Mouse (Mus musculus) thymus, postnatal 36 days (tissue): ENCODE measurements around the gene Capzb.
A peak's percentile ranks its signal among the peaks of the same experiment; 100 is the strongest.

Experiments
- DNase-seq, 2 experiments: peaks; one replicate each; pipeline ENCODE4 v3.0.0; 2022; ENCODE audit warnings: mixed read lengths in 2 of 2

Capzb gene

GRCm38 (mm10) chr4:139192499-139193175 lies at the start of gene Capzb:
Capzb (plus strand) TSS chr4:139192899.
- DNase-seq: peak; percentile 95 to 96

GRCm38 (mm10) chr4:139142985-139143384 lies 49.7 kb upstream of the Capzb start:
- DNase-seq: no peak

GRCm38 (mm10) chr4:139144577-139144976 lies 48.1 kb upstream of the Capzb start:
- DNase-seq: no peak

GRCm38 (mm10) chr4:139145156-139145555 lies 47.5 kb upstream of the Capzb start:
- DNase-seq: no peak

- no peak for DNase-seq
These were observed 45.9 kb upstream of the Capzb start for GRCm38 (mm10) chr4:139146760-139147159.

GRCm38 (mm10) chr4:139151370-139151769 lies 41.3 kb upstream of the Capzb start:
- DNase-seq: no peak

- DNase-seq: no peak
These were observed 38.0 kb upstream of the Capzb start for GRCm38 (mm10) chr4:139154576-139155307.

GRCm38 (mm10) chr4:139156538-139156937 lies 36.2 kb upstream of the Capzb start:
- DNase-seq: no peak

GRCm38 (mm10) chr4:139158350-139158749 lies 34.3 kb upstream of the Capzb start:
- DNase-seq: no peak

- DNase-seq: no peak
These were observed 31.6 kb upstream of the Capzb start for GRCm38 (mm10) chr4:139161076-139161475.

GRCm38 (mm10) chr4:139164082-139164481 lies 28.6 kb upstream of the Capzb start:
- no peak for DNase-seq

- DNase-seq: no peak
These were observed 27.4 kb upstream of the Capzb start for GRCm38 (mm10) chr4:139165259-139165658.

GRCm38 (mm10) chr4:139166244-139166643 lies 26.5 kb upstream of the Capzb start:
- DNase-seq: no peak

- no peak for DNase-seq
These were observed 25.6 kb upstream of the Capzb start for GRCm38 (mm10) chr4:139167107-139167506.

GRCm38 (mm10) chr4:139168985-139169747 lies 23.5 kb upstream of the Capzb start:
- peak in 1 of 2 experiments; percentile 34 for DNase-seq

- no peak for DNase-seq
These were observed 22.9 kb upstream of the Capzb start for GRCm38 (mm10) chr4:139169748-139170279.

GRCm38 (mm10) chr4:139175061-139175971 lies 17.4 kb upstream of the Capzb start:
- DNase-seq: no peak

- no peak for DNase-seq
These were observed 16.7 kb upstream of the Capzb start for GRCm38 (mm10) chr4:139176023-139176422.

GRCm38 (mm10) chr4:139177921-139178320 lies 14.8 kb upstream of the Capzb start:
- DNase-seq: no peak

- DNase-seq: no peak
These were observed 14.3 kb upstream of the Capzb start for GRCm38 (mm10) chr4:139178377-139178776.

- no peak for DNase-seq
These were observed 13.5 kb upstream of the Capzb start for GRCm38 (mm10) chr4:139179218-139179617.
